Mouse (Mus musculus) lung, embryonic 15.5 days (tissue): ENCODE measurements around the gene Polr1d. TPM values are rescaled to one million over a fixed set of nuclear protein-coding genes. Genes with fewer than 3 reads are reported as not detected.

Source experiments
- ATAC-seq: fragments of 200-750 bp; cut with Nextera tagmentation; 2 replicates; pipeline ENCODE4 v1.8.0; 2017; ENCODE audit warnings: moderate number of reproducible peaks, borderline replicate concordance; ENCODE audit not compliant: low FRiP score, low TSS enrichment; ENCODE audit errors: extremely low read depth
- H3K27ac ChIP-seq: fragments of 300-500 bp; sonication (generic); 2 replicates; pipeline ENCODE4 v1.5.1; 2015; ENCODE audit warnings: moderate library complexity, mild to moderate bottlenecking, inconsistent platforms
- H3K27me3 ChIP-seq: fragments of 300-500 bp; sonication (generic); 2 replicates; pipeline ENCODE4 v1.6.1; 2015; ENCODE audit warnings: inconsistent platforms
- H3K36me3 ChIP-seq: fragments of 300-500 bp; sonication (generic); 2 replicates; pipeline ENCODE4 v1.6.1; 2015; ENCODE audit warnings: inconsistent platforms
- H3K4me1 ChIP-seq: fragments of 300-500 bp; sonication (generic); 2 replicates; pipeline ENCODE4 v1.6.1; 2015; ENCODE audit warnings: inconsistent platforms
- H3K4me2 ChIP-seq: fragments of 300-500 bp; sonication (generic); 2 replicates; pipeline ENCODE4 v1.6.1; 2015; ENCODE audit warnings: inconsistent platforms, mild to moderate bottlenecking, moderate library complexity
- H3K4me3 ChIP-seq: fragments of 300-500 bp; sonication (generic); 2 replicates; pipeline ENCODE4 v1.5.1; 2015; ENCODE audit warnings: mild to moderate bottlenecking, inconsistent platforms
- H3K9ac ChIP-seq: fragments of 300-500 bp; sonication (generic); 2 replicates; pipeline ENCODE4 v1.6.1; 2015; ENCODE audit warnings: inconsistent platforms
- H3K9me3 ChIP-seq: fragments of 300-500 bp; sonication (generic); 2 replicates; pipeline ENCODE4 v1.6.1; 2016; ENCODE audit warnings: inconsistent platforms
- WGBS: fragments of 180-500 bp; shearing (Covaris S2); methylation state at CpG from one replicate; pipeline ENCODE4 v1.1.7; 2015; 5-methylcytosine and 5-hydroxymethylcytosine counted together
- polyA plus RNA-seq: library from polyadenylated mRNA; unstranded; fragments of >200 nt; fragmentation: Nextera tagmentation; extraction: Ambion mirVana; gene quantifications from 2 replicates; pipeline ENCODE4 v1.2.1, GENCODE M21; 2015

Polr1d gene
- polyA plus RNA-seq, 1 experiment from 2014 or later: 115 TPM

DNA sequence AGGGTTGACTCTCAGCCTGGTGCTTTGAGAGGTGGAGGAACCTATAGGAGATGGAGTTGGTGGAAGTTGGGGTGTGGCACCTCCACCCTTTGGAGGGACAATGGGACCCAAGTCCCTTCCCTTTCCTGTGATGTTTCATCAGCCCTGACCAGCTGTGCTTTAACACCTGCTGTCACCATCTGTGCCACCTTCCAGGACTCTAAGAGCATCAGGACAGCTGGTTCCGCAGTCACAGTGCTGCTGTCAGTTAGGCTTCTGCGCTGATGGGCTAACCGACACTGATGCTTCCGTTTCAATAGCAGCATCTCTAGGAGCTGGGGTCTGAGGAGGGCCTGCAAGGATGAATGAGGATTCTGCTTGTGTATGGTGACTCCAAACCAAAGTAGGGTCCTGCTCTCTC is 19.7 kb downstream of the Polr1d start:
- Histone ChIP-seq H3K27ac (no peak overlapping the region), H3K36me3 (peaks cover 9% of the 10 kb centered on the region; the same call in 1 of the 2 replicates), H3K27me3 (no peaks in the 10 kb centered on the region), H3K4me3 (no peak overlapping the region), H3K9me3 (no peaks in the 10 kb centered on the region), H3K4me2 (no peak overlapping the region), H3K9ac (no peak overlapping the region), H3K4me1 (peaks cover 6% of the 10 kb centered on the region; the same call in 1 of the 2 replicates)
- 95% methylated on average over 4 of the region's 4 CpGs for WGBS
- ATAC-seq: no peak

- Histone ChIP-seq H3K4me1 (peaks cover 6% of the 10 kb centered on the region; the same call in 1 of the 2 replicates), H3K27ac (no peak overlapping the region), H3K36me3 (peaks cover 15% of the 10 kb centered on the region), H3K9ac (no peak overlapping the region), H3K27me3 (no peaks in the 10 kb centered on the region), H3K4me2 (no peak overlapping the region), H3K4me3 (no peak overlapping the region), H3K9me3 (no peaks in the 10 kb centered on the region)
- 85% methylated on average over 7 of the region's 7 CpGs for WGBS
- no peak for ATAC-seq
Measured at GRCm38 (mm10) chr5:147098667-147099066, 21.8 kb downstream of the Polr1d start.

GRCm38 (mm10) chr5:147100180-147100579 is 23.3 kb downstream of the Polr1d start:
- Histone ChIP-seq H3K27me3 (no peaks in the 10 kb centered on the region), H3K9me3 (no peaks in the 10 kb centered on the region), H3K4me2 (no peak overlapping the region), H3K4me3 (no peak overlapping the region), H3K4me1 (no peaks in the 10 kb centered on the region), H3K36me3 (peaks cover 18% of the 10 kb centered on the region), H3K9ac (no peak overlapping the region), H3K27ac (no peak overlapping the region)
- no peak for ATAC-seq
- 66% methylated on average over 2 of the region's 2 CpGs for WGBS

- Histone ChIP-seq H3K4me2 (no peak overlapping the region), H3K27ac (no peak overlapping the region), H3K4me1 (no peaks in the 10 kb centered on the region), H3K4me3 (no peak overlapping the region), H3K36me3 (peaks cover 26% of the 10 kb centered on the region), H3K9me3 (no peaks in the 10 kb centered on the region), H3K27me3 (no peaks in the 10 kb centered on the region), H3K9ac (no peak overlapping the region)
- WGBS: 88% methylated on average over 6 of the region's 6 CpGs
- no peak for ATAC-seq
Measured at GRCm38 (mm10) chr5:147102295-147102694, 25.4 kb downstream of the Polr1d start.

GRCm38 (mm10) chr5:147107276-147107675 is 30.4 kb downstream of the Polr1d start:
- no peaks in the 10 kb centered on the region for H3K27me3 ChIP-seq
- H3K4me3 ChIP-seq: no peak overlapping the region
- H3K4me1 ChIP-seq: no peaks in the 10 kb centered on the region
- H3K27ac ChIP-seq: no peak overlapping the region
- no peak overlapping the region for H3K9ac ChIP-seq
- no peaks in the 10 kb centered on the region for H3K9me3 ChIP-seq
- 93% methylated on average over 3 of the region's 3 CpGs for WGBS
- H3K36me3 ChIP-seq: peaks cover 38% of the 10 kb centered on the region
- no peak overlapping the region for H3K4me2 ChIP-seq
- ATAC-seq: no peak

GRCm38 (mm10) chr5:147108861-147109591 is 32.2 kb downstream of the Polr1d start:
- peaks cover 40% of the 10 kb centered on the region for H3K36me3 ChIP-seq
- no peak for ATAC-seq
- no peak overlapping the region for H3K27ac ChIP-seq
- no peak overlapping the region for H3K9ac ChIP-seq
- 79% methylated on average over 13 of the region's 13 CpGs for WGBS
- no peaks in the 10 kb centered on the region for H3K9me3 ChIP-seq
- H3K4me1 ChIP-seq: no peaks in the 10 kb centered on the region
- H3K27me3 ChIP-seq: no peaks in the 10 kb centered on the region
- H3K4me3 ChIP-seq: no peak overlapping the region
- H3K4me2 ChIP-seq: no peak overlapping the region

DNA sequence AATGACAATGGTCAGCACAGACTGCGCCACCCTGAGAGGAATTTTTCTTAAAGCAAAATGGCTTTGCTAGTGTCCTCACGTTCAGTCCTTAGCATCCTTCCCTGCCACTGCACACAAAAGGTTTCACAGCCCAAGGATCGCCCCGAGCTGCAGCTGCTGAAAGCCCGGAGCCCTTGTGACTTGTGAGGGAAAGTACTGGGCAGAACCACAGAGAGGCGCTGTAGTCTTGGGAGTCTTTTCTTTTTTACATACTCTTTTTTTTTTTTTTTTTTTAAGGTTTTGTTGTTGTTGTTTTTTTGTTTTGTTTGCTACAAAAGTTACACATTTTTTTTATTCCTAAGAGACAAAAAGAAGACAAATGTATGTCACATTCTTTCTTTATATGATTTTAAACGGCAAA is 37.9 kb downstream of the Polr1d start:
- no peaks in the 10 kb centered on the region for H3K4me1 ChIP-seq
- H3K27ac ChIP-seq: no peak overlapping the region
- WGBS: 76% methylated on average over 7 of the region's 7 CpGs
- no peak for ATAC-seq
- H3K27me3 ChIP-seq: no peaks in the 10 kb centered on the region
- no peak overlapping the region for H3K4me2 ChIP-seq
- no peak overlapping the region for H3K4me3 ChIP-seq
- no peaks in the 10 kb centered on the region for H3K9me3 ChIP-seq
- no peak overlapping the region for H3K9ac ChIP-seq
- peaks cover 21% of the 10 kb centered on the region for H3K36me3 ChIP-seq

DNA sequence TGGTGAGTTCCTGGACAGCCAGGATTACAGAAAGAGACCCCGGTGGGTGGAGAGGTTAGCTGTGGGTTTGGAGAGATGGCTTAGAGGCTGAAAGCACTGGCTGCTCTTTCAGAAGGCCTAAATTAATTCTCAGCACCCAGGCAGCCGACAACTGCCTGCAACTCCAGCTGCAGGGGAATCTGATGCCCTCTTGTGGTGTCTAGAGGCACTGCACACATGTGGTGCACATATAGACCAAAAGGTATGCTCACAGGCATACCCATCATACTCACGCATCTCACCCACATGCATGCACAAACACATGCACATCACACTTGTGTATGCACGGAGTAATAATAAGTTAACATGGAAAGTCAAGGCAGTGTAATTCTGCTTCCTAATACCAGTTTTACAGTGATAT is 38.8 kb downstream of the Polr1d start:
- H3K27ac ChIP-seq: no peak overlapping the region
- WGBS: 94% methylated on average over 4 of the region's 4 CpGs
- H3K9me3 ChIP-seq: no peaks in the 10 kb centered on the region

GRCm38 (mm10) chr5:147117027-147117426 is 40.2 kb downstream of the Polr1d start:
- 29% methylated on average over 6 of the region's 6 CpGs for WGBS
- Histone ChIP-seq H3K27me3 (no peaks in the 10 kb centered on the region), H3K27ac (no peak overlapping the region), H3K9ac (no peak overlapping the region), H3K36me3 (peaks cover 8% of the 10 kb centered on the region), H3K4me3 (no peak overlapping the region), H3K9me3 (no peaks in the 10 kb centered on the region), H3K4me1 (no peaks in the 10 kb centered on the region), H3K4me2 (no peak overlapping the region)
- ATAC-seq: no peak

More for the DNA sequence above, 38.8 kb downstream of the Polr1d start:
- H3K4me2 ChIP-seq: no peak overlapping the region
- no peak for ATAC-seq
- no peaks in the 10 kb centered on the region for H3K4me1 ChIP-seq
- peaks cover 18% of the 10 kb centered on the region for H3K36me3 ChIP-seq
- no peaks in the 10 kb centered on the region for H3K27me3 ChIP-seq
- no peak overlapping the region for H3K4me3 ChIP-seq
- H3K9ac ChIP-seq: no peak overlapping the region

DNA sequence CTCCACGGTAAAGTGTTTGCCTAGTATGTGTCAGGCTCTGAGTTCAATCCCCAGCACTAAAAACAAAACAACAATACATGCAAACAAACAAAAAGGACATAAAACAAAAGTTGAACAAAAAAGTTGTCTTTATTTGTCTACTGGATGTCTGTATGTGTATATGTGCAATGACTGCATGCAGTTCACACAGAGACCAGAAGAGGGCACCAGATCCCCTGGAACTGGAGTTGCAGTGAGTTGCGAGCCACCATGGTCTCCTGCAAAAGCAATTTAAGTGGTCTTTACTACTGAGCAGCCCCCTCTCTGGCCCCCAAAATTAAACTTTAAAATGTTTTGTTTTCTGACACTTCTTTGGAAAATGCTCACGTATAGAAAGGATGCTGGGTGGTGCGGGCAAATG is 44.3 kb downstream of the Polr1d start:
- ATAC-seq: no peak
- H3K4me2 ChIP-seq: no peak overlapping the region
- H3K36me3 ChIP-seq: no peaks in the 10 kb centered on the region
- H3K4me3 ChIP-seq: no peak overlapping the region
- no peak overlapping the region for H3K27ac ChIP-seq
- 94% methylated on average over 4 of the region's 4 CpGs for WGBS
- no peaks in the 10 kb centered on the region for H3K27me3 ChIP-seq
- no peak overlapping the region for H3K9ac ChIP-seq
- no peaks in the 10 kb centered on the region for H3K4me1 ChIP-seq
- H3K9me3 ChIP-seq: no peaks in the 10 kb centered on the region

- Histone ChIP-seq H3K4me2 (no peak overlapping the region), H3K9ac (no peak overlapping the region), H3K4me3 (no peak overlapping the region), H3K36me3 (no peaks in the 10 kb centered on the region), H3K9me3 (no peaks in the 10 kb centered on the region), H3K27ac (no peak overlapping the region), H3K4me1 (no peaks in the 10 kb centered on the region), H3K27me3 (no peaks in the 10 kb centered on the region)
- WGBS: 63% methylated on average over 9 of the region's 9 CpGs
- no peak for ATAC-seq
Measured at GRCm38 (mm10) chr5:147124794-147125193, 47.9 kb downstream of the Polr1d start.

DNA sequence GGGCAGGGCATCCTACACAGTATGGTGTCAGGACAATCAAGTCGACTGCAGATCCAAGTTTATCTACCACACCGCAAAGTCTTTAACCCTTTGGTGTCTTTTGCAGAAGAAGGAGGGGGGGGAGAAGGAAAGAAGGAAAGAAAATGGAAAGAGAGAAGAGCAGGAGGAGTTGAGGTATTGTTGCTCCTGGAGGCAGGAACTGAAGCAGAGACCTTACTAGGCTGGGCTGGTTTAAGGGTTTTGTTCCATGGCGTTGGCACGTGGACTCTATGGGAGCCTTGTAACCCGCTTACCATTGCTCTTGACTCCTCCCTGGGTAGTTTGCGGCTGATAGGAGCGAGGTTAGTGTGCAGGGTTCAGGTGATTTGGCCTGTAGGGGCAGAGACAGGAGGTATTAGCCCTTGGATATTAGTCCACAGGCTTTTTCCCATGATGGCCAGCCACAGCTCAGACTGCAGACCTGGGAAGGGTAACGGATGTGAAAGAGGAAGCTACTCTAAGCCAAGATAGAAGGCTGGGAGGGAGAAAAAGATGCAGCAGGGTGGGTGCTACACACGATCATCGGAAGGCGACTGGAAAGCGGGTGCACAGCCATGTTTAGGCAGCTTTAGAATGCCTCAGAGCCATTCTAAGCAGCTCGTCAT is 48.8 kb downstream of the Polr1d start:
- 84% methylated on average over 13 of the region's 13 CpGs for WGBS
- H3K9me3 ChIP-seq: no peaks in the 10 kb centered on the region
- no peaks in the 10 kb centered on the region for H3K27me3 ChIP-seq
- no peaks in the 10 kb centered on the region for H3K4me1 ChIP-seq
- no peak overlapping the region for H3K4me2 ChIP-seq
- H3K36me3 ChIP-seq: no peaks in the 10 kb centered on the region
- no peak for ATAC-seq
- no peak overlapping the region for H3K9ac ChIP-seq
- no peak overlapping the region for H3K27ac ChIP-seq
- no peak overlapping the region for H3K4me3 ChIP-seq
